Mouse (Mus musculus) liver, postnatal 0 days (tissue): ENCODE results near the gene Nr2e3.

Experiments
- CTCF ChIP-seq: sonication (generic); IDR thresholded peaks from 2 replicates; pipeline ENCODE4 v1.5.1; 2016; ENCODE audit warnings: antibody characterized with exemption, low read depth
- EP300 ChIP-seq: IDR thresholded peaks from 2 replicates; pipeline ENCODE4 v1.6.1; 2016; ENCODE audit warnings: antibody characterized with exemption, low read depth, mild to moderate bottlenecking

DNA sequence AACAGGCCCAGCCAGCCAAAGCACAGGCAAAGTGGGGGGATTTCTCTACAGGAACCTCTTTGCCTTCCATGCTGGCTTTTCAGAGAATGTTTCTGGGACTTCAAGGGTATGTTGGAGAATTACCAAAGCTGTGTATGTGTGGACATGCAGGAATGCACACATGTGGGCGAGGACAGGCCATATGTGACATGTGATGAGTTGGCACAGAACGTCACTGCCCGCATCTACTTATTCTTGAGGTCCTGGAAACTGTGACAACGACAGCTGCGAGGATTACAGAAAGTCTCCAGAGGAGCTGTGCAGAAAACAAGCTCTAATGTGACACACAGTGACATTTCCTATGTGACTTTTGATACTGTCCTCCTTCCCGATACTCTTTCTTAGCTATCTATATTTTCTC, 4.8 kb downstream of the Nr2e3 start:
- TF ChIP-seq CTCF (no peak), EP300 (no peak)
